Mouse (Mus musculus) neutrophil, adult 5-6 weeks (primary cell): ENCODE results near the gene Fam114a2. TPM values are rescaled to one million over a fixed set of nuclear protein-coding genes. Genes with fewer than 3 reads are reported as not detected.

ENCODE experiments used
- ATAC-seq: fragments of 151-379, 151-347 bp; 2 replicates; pipeline ENCODE4 v1.8.0; 2017; ENCODE audit warnings: mild to moderate bottlenecking, moderate TSS enrichment; ENCODE audit not compliant: insufficient number of reproducible peaks, poor library complexity, low FRiP score, severe bottlenecking; ENCODE audit errors: extremely low read depth
- total RNA-seq: library from RNA; stranded (forward); fragments of 200-1000 nt; gene quantifications from 2 replicates; pipeline ENCODE4 v1.2.3, GENCODE M21; 2017

Fam114a2 gene
- total RNA-seq, 1 experiment from 2014 or later = 58.5 TPM

DNA sequence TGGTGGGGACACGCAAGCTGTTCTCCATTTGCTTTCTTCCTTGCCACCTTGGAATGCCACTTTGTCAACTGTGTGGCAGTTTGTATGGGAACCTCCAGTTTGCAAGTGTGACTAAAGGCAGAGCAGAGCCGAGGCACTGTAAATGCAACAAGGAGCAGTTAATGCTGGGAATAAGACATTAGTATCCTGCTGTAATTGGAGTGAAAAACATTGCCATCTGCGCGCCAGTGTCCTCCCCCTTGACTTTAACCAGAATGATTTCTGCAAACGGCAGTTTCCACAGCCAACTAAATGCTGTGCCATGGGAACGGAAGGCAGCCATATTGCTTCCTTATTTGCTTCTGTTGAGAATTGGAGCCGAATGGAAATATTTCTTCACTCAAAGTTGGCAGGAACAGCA, 3.6 kb upstream of the Fam114a2 start:
- ATAC-seq = no peak

DNA sequence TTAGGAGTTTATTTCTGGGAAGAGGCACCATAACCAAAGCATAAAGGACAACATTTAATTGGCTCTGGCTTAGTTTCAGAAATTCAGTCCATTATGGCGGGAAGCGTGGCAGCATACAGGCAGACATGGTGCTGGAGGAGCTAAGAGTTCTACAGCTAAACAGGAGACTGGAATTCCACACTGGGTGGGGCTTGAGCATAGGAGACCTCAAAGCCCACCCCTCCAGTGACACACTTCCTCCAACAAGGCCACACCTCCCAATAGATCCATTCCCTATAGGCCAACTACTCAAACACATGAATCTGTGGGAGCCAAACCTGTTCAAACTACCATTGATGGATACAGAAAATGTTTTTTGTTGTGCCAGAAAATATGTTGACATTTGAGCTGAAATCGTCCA, 2.8 kb upstream of the Fam114a2 start:
- ATAC-seq = no peak

DNA sequence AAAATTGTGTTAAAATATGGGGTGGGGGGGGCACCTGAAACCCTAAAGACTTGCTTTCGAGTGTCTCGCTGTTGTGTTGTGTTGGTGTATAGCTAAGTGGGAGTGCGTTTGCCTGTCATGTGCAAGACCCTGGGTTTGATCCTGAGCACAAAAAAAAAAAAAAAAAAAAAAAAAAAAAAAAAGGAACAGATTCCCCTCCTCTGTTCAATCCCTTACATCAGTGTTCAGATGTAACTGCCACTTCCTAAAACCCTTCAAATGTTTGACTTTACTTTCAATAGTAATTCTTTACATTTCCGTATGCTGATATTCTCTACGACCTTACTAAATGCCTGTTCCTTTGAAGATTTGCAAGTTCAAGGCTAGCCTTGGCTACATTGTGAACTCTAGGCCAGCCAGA, 887 bp upstream of the Fam114a2 start:
- ATAC-seq = no peak

DNA sequence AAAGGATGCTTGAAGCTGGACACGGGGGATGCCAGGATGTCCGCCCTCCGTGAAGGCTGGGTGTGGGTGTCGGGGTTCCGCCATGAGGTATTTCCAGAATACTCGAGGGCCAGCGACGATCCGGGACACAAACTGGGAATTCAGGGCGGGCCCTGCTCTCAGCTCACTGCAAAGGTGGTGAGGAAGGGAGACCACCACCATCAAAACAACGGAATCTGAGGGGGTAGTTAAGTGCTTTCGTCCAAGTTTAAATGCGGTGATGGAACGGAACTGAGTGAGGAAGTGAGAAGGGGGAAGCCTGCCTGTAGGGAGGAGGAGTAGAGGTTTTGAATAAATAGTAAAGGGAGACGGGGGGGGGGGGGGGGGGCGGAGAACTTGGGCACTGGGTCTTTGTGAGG, 333 bp upstream of the Fam114a2 start:
- ATAC-seq = peak; percentile 13; the same call in 1 of the 2 replicates

DNA sequence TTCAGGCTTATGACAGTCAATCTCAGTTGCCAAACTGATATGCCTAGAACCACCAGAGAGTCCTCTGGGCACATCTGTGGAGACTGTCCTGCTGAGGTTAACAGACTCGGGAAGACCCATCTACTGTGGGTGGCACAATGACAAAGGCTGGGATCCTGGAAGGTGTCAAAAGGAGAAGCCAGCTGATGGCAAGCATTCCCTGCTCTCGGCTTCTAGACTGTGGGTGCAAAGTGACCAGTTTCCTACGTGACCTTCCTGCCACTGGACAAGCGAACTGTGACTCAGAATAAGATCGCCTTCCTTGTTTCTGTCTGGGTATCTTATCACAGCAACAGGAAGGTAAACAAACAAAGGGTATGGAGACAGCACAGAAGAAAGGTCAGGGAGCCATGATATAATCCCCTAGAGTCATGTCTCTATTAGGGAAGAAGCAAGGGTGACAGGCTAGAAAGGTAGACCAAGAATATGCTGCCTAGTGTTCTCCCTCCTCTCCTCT, 1.4 kb downstream of the Fam114a2 start:
- no peak for ATAC-seq

DNA sequence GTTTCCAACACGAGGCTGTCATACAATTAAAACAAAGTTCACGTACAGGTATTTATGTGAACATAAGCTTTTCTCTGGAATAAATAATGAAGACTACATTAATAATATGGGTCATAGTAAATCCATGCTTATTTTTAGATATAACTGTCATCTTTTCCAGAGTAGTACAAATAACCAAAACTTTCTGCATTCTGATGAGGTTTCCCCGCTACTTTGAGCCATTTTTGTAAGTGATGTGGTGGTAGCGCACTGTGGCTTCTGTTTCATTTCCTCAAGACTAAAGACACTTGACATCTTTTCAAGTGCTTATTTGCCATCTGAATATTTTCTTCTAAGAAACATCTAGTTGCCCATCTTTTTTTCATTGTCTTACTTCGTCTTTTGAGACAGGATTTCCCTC, 3.2 kb downstream of the Fam114a2 start:
- ATAC-seq = no peak

DNA sequence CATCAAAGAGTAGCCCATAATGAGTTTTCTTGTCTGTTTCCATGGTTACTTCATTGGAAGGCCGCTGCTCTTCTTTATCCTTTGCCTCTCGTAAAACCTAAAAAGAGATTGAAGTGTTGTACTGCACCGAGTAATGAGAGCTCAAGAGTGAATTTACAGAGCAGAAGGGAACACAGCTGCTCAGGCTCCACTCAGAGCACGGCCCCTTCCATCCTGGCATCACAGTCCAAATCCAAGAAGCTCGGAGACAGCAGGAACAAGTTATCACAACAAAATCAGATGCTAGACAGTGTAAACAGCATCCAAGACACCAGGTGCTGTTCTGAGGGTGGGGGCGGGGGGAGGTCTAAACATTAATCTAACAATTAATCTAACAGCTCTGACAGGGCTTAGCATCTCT, 11.5 kb downstream of the Fam114a2 start:
- ATAC-seq = no peak

DNA sequence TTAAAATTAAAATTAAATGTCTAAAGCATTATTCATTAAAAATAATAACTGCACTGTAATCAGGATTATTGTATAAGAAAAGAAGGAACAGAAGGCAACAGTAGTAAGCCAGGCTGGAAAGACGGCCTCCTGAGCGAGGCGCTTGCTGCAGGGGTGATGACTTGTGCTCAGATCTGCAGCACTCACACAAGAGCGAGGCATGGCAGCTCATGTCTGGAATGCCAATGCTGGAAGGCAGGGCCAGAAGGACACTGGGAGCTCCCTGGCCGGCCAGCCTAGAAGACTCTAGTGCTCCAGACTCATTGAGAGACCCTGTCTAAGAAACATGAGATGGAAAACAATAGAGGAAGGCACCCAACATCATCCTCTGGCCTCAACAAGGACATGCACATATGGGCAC, 15.3 kb downstream of the Fam114a2 start:
- no peak for ATAC-seq

DNA sequence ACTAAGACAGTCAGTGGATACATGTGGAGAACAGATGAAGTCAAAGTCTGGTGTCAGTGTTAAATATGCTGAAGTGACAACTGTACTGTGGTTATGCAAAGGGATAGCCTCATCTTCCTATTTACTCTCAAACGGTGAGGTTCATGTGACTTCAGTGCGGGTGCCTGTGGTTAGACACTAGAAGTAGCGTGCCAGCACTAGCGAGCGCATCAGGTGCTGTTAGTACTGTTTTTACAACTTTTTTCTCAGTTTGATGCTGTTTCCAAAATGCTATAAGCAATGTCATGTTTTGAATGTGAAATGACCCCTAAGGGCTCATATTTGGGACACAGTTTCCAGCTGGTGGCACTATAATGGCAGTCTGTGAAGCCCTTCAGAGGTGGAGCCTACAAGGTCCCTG, 20.2 kb downstream of the Fam114a2 start:
- no peak for ATAC-seq

DNA sequence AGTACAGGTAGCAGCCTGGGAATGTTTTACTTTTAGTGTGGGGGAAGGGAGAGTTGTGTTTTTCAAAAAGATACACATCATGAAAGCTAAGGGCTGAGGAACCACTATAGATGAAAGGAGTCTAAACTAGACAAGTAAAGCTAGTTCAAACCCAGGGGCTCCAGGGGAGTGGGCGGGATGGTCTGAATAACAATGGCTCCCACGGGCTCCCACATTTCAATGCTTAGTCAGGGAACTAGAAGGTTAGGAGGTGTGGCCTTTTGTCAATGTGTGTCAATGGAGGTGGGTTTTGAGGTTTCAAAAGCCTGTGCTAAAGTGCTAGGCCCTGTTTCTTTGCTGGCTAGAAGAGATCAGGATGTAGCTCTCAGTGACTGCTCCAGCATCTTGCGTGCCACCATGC, 20.7 kb downstream of the Fam114a2 start:
- ATAC-seq = no peak

DNA sequence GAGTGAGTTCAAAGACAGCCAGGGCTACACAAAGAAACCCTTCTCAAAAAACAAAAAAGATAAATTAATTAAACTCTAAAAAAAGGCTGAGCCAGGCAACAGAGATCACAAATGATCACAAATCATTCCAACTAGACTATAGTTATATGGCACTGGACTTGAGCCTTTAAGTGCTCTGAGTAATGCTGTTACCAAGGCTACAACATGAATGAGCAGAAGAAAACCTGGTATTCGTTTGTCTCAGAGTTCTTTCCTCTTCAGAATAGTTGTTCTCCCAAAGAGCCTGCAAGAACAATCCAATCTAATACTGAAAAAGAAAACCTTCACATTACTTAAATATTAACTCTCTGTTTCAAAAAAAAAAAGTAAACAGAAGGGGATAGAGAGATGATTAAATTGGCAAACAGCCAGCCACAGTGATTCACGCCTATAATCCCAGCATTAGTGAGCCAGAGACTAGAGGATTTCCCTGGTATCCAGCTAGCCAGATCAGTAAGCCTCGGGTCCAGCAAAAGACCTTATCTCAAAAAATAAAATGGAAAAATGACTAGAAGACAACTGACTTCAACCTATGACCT, 21.9 kb downstream of the Fam114a2 start:
- no peak for ATAC-seq

DNA sequence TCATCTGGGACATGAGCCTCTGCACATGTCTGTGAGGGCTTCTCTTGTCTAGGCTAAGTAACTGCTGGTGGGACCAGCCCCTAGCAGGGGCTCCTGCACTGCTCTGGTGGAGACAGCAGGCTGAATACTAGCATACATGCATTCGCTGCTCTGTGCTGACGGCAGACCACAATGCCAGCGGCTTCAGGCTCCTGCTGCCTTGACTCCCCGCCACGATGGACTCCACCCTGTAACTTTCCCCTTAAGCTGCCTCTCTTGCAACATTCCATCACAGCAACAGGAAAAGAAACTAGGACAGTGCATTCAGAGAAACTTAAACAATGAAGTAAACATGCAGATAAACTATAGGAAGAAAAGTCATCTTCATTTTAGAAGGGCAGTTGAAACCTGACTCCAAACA, 30.0 kb downstream of the Fam114a2 start:
- ATAC-seq = no peak

DNA sequence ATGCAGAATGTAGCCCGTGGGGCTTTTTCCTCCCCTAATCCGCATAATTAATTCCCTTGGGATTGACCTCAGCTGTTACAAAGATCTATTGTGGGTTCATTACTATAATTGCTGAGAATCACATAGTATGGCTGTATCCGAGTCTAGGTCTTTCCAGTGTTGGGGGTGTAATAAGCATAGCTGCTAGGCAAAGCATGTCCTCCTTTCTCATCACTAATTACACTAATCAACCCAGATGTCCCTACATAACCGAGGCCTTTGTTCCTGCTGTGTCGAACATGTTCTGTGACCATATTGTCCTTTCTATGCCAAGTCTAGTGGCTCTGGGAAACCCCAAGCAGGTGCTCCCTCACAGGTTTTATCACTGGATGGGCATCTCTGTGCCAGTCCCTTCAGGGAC, 40.3 kb downstream of the Fam114a2 start:
- ATAC-seq = no peak

DNA sequence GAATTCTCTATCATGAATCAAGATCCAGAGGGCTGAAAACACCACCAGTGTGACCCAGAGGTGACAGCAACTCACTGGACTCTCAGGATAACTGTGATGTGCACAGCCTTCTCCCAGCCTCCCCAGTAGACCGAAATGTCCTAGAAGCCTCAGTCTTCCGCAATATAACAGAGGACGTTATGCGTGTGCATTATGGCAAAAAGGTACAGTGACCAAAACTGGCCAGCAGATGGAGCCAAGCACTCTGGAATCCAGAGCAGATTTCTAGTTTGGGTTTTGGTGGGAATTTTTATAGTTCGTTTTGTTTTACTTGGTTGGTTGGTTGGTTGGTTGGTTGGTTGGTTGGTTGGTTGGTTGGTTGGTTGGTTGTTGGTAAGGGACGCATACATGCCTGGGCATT, 43.3 kb downstream of the Fam114a2 start:
- no peak for ATAC-seq

DNA sequence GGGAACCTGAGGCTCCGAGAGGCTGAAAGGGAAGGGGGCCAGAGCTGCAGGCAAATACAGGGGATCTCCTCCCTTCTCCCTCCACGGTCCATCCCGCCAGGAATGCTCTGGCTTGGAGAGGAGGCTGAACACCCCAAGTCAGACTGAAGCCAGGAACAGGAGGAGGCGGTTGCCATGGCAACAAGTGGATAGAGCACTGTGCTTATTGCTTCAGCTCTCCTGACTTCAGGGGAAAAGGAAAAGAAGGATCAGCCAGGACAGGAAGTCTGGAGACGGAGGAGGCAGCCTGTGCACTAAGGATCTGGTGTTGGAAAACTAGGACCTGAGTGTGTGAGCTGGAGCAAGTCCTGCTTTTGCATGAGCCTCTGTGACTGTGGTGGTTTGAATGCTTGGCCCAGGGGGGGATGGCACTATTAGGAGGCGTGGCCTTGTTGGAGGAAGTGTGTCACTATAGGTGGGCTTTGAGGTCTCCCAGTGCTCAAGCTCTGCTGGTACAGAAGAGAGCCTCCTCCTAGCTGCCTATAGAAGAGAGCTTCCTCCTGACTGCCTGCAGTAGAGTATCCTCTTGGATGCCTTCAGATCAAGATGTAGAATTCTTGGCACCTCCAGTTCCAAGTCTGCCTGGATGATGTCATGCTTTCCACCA, 44.0 kb downstream of the Fam114a2 start:
- ATAC-seq = no peak

DNA sequence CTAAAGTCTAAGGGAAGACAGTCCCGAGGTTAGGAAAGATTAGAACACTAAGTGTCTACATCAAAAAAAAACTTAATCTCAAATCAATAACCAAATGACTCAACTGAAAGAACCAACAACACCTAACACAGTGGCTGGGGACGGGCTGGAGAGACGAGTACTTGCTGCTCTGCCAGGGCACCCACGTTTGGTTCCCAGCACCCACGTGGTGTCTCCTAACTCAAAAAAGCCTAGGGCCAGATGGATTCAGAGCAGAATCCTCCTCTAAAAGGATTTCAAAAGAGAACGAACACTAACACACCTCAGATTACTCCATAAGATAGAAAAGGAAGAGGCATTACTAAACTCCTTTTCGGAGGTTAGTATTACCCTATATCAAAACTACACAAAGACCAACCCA, 47.4 kb downstream of the Fam114a2 start:
- ATAC-seq = no peak

DNA sequence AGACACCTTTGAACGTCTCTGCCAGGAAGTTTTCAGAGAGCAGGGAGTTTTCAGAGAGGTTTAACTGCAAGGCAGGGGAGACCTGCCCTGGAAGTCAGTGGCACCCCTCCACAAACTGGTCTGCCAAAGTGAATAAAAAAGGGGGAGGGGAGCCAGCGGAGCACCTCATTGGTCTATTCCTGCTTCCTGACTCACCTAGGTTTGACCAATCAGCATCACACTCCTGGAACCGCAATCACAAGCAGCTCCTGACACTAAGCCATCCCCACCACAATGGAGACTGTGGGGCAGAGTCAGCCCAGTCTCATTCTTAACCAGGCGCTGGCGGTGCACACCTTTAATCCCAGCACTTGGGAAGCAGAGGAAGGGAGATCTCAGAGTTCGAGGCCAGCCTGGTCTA, 48.4 kb downstream of the Fam114a2 start:
- no peak for ATAC-seq

DNA sequence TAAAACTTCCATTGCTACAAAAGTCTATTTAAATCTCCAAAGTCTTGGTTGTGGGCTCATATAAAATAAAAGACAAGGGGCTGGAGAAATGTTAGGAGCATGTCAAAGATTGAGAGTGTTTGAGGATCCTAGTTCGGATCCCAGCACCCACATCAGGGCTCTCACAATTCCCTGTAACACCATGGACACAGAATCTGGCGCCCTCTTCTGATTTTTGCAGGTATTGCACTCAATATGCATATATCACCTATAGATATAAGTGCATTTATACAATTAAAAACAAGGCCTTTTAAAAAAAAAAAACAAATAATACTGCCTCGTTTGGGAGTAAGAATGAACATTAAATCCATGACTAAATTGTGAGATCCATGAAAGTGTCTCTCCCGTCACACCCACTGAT, 49.7 kb downstream of the Fam114a2 start:
- no peak for ATAC-seq

DNA sequence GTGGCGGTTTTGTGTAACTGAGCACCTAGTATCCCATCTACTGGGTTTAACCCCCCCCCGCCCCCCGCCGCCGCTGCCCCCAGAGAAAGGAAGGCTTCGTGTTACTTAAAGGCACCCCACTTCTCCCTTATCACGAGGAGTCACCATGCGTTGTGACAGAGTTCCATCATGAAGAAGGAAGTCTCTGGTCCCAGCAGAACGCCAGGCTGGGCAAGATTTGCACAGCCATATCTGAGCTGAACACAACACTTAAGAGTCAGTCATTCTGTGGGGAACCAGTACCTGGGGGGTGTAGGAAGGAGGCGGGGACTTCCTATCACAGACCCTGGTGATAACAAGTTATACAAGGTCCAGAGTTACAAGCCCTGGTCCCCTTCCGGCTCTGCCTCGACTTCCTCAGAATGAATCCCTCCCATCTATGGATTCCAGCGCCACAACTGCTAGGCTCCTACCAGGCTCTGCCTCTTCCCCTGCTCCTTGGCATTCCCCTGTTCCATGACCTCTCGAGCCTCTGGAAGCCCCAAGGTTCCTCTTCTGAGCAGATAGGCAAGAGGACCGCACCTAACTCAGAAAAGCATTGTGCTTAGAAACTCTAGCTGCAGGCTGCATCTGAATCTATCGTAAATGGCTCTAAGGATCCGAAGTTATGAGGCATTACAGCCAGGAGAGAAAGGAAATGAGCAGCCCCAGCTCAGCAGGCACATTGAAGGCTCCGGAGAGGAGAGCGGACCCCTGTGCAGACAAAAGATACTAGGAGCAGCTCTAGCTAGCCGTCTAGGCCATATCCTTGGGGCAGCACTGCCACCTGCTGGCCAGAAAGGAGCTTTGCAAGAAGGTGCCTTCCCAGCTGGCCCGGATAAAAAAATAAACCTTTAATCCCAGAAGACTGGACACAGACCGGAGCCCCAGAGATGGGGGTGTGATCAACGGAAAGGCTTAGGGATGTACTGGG, 51.0 kb downstream of the Fam114a2 start:
- ATAC-seq = peak; percentile 49

DNA sequence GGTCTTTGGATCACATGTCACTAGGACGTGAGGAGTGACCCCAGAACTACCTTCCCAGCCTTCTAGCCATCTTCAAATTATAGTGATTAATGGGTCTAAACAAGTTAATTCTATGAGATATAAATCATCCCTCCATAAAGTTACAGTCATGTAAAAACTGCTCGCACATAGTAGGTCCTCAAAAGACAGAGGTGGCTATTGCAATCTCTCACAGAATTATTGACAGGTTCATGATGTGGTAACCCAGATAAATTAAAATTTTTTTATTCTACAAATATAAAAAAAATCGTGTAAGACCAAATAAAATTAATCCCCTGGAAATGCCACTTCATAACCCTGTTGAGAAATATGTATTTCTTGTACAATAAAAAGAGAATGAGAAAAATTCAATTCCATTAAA, 52.6 kb downstream of the Fam114a2 start:
- ATAC-seq = no peak
